Mouse (Mus musculus): Measurements from ENCODE around the gene Atad3a.

Atad3a gene

DNA sequence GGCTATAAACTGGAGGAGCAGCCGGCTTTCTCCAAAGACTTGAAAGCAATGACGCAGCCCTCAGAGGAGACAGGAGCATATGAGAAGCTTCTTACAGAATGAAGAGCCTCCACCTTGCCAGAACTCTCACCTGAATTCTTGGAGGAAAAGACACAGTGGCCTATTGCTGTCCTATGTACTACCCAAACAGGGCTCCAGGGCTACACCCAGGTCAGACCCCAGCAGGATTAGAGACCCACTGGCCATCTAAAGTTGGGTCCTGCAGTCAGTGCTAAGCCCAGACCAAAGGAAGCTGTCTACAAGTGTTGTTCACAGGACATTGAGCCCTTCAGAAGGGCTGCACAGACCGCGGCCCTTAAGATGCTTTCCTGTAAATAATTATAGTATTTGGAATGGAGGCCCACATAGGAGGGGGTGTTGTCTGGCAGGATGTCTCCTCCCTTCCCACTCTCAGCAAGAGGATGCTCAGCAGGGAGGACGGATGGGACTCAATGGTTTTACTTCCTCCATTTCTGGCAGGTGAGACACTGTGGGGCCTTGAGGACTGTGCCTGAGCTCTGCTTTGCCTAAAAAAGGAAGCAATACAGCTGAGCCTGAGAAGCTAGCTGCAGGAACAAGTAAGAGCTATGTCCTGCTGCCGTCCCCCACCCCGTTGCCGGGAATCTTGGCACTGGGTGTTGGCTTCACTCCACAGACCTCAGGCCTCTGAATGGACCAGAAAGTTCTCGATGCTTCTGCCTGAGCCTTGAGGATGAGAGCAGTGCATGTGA is 14.3 kb upstream of the Atad3a start:
- DNase-seq, result peak; percentile 59 to 60

- peak; percentile 83 to 87 for DNase-seq
Observed at GRCm38 (mm10) chr4:155774280-155774754, 13.4 kb upstream of the Atad3a start, which contains the start of gene Vwa1. Gene Vwa1, minus strand, starts transcription at chr4:155774698.

GRCm38 (mm10) chr4:155773335-155774078 is 12.6 kb upstream of the Atad3a start:
- peak in 1 of 2 experiments; percentile 7 for DNase-seq

- DNase-seq, result peak in 1 of 2 experiments; percentile 9
Observed at GRCm38 (mm10) chr4:155772786-155773185, 11.9 kb upstream of the Atad3a start.

DNA sequence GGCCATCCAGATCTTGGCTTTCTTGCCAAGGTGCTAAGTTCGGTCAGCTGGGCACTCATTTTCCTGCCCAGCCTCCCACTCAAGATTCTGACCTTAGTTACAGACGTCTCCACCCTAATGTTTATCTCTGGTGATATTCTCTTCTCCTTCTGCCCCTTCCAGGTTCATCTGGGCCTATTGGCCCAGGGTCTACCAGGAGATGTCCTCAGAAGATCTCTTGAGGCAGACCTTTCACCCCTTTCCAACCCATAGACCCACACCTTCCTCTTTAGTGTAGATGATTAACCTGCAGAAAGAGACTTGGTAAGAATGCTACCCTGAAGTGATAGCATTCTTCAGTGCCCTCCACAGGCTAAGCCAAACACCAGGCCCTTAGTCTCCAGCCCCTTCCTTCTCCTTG is 10.8 kb upstream of the Atad3a start:
- no peak for DNase-seq

DNA sequence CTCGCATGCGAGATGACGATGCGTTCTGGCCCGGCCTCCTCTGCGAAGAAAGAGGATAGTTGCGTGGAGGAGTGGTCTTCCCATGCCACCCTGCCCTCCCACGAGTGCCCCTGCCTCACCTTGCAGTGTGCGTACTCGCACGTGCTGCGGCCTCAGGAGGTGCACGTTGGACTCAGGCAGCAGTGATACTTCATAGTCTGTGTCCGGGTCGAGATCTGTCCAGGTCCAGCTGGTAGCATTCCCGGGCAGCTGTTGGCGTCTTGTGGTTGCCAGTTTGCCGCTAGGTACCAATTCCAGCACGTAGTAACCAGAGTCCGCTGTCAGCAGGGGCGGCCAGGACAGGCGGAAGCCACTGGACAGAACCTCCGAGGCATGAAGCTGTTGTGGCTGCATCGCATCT is 9.7 kb upstream of the Atad3a start:
- DNase-seq, result no peak

DNA sequence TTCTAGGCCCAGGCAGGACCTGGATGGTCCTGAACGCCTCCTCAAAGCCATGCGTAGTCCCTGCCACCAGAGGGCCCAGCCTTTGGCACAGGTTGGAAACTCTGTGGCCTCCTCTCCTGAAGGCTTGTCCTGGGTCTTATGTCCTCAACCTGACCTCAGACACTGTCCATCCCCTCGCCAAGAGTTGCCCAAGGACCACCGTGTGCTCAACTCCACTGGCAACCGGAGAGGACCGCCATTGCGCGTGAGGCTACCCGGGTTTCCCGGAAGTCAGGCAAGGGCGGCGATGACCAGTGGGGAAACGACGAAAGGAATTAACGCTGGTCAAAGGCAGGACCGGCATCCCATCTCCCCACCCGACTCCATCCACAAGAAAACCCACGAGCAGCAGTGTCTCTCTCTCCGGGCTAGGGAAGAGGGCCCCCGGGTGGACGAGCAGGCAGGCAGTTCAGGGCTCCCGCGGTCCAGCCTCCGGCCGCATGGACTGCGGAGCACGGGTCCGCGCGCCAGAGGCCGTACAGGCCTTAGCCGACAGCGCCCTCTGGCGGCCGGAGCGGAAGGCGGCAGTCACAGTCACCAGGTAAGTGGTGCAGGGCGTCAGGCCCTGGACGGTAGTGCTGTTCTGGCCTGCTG is 9.1 kb upstream of the Atad3a start:
- peak; percentile 96 for DNase-seq

DNA sequence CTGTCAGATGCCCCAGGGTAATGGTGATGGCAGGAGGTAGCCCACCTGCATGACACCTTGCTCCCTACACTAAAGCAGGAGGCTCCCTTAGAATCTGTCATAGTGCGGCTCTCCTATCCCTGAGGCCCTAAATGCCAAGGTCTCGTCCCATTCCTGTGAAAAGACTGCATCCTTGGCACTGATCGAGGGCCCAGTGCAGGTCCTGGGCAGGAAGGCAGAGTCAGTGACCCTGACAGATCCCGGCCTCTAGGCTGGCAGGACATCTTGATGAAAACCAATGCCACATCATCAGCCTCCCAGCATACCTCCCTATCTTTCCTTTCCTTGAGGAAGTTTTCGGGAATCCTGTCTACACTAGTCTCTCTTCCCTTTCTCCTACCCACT is 8.6 kb upstream of the Atad3a start:
- no peak for DNase-seq

DNA sequence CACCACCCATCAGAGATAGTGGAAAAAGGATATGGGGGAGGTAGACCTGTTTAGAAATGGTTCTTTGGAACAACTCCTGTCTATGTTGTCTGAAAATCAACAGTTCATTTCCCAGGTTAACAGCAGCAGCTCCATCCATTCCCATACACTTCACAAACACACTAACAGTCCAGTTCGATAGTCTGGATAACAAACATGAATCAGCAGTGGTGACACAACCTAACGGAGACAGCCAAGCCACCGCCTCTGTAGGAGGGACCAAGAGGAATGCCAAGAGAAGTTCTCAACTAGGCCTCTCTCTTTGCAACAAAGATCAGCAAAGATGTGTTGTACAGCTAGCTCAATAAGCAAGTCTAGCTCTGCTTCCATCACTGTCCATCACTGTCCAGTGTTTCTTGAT is 1.5 kb upstream of the Atad3a start:
- no peak for DNase-seq

DNA sequence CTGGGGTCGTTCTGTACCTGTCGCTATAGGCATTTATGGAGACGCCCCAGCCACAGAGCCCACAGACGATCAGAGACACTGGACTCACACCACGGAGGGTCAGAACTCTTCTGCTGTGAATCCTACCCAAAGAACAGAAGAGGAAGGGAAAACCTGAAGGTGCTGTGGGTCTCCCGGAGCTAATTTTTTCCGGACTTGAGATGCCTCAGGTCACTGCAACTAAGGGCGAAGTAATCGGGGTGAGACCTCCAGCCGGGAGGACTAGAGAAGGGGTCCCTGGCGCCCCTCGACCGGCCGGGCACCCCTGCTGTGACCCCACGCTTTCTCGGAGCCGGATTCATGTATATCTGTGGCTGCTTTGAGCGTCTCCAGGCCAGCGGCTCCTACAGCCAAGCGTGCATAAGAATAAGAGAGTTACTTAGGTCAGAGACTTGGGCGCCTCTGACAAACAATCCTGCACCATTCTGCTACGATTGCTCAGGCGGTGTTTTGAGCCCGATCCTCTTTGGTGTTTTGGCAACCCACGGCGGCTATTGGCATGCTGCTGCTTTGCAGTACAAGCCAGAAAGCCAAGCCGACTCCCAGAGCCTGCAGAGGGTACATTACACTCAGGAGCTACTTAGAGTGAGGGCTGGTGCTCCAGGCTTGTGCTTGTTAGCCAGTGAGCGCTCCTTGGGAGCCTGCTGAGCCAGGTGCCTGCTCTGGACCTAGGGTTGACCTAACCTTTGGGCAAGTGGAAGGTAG is 635 bp upstream of the Atad3a start:
- no peak for DNase-seq

GRCm38 (mm10) chr4:155759862-155760612 is 856 bp downstream of the Atad3a start:
- DNase-seq, result peak; percentile 33

GRCm38 (mm10) chr4:155757011-155757410 is 3.9 kb downstream of the Atad3a start:
- DNase-seq, result no peak

DNA sequence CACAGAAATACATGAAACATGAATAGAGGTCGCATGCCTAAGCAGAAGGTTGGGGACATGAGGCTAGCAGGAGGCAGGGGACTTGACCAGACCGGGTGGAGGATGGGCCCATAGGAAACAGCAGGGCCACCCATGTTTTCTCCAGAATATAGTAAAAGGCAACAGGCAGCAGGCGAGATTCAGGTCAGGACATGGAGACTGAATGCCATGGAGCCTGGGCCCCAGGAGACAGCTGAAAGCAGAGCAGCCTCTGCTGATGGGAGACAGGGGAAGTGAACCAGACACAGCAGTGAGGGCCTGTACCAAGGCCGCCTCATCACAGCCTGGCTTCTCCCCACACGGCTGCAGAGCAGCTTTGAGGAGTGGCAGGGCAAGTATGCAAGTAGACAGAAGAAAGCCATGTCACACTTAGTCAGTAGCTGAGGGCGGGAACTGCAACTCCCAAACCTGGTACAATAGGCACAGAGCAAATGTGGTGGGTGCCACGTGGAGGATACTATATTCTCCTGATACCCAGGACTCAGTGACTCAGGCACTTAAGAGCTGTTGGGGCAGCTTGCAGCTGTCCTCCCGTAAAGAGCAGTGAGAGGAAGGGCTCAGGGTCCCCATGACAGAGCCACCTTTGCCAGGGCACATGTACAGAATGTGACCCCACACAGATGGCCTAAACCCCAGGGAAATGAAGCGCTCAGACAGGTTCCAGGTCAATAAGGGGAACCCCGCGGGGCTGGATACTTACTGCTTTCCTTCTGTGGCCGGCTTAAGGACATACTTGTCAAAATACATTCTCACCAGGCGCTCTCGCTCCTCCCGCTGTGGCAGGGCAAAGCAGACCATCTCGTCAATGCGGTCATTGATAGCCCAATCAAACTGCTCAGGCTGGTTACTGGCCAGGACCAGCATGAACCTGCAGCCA is 14.1 kb downstream of the Atad3a start:
- DNase-seq, result peak; percentile 53 to 63

DNA sequence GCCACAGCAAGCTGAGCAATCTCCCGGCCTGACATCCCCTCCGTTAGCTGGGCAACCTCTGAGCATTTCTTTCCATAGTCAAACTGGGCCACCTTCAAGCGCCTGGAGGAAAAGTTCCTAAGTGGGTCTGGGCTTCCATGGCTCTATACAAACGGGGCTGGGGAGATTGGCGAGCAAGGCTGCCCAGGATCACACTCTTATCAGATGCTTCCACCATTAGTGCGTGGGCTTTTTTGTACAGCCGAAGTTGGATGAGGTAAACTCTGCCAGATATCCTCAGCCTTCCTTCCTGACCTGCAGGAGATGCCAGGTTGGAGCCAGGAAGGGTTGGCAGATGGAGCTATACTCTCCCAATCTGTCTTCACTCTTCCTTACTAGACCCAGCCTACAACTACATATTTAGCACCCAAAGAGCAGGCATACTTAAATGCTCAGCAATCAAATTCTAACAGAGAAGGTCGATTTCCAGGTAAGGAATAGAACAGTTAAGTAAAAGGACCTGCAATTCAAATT is 14.8 kb downstream of the Atad3a start:
- peak; percentile 74 to 77 for DNase-seq

GRCm38 (mm10) chr4:155745136-155745535 is 15.8 kb downstream of the Atad3a start:
- DNase-seq, result no peak

DNA sequence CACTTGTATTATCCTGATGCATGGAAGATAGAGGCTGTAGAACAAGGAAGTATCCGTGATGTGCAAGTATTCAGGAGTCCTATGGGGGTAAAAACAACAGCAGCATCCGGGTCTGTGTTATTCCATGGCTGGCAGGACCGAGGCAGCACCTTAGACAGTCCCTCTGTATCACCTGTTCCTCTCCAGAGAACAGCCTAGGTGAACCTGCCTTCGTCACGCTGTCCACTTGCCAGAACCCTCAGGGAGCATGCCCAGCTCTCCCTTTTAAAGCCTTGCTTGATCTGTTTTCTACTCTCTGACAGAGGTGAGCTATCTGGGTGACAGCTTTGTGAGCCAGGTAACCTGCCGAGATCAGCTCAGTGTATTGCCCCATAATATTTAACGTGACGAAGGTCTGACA is 16.4 kb downstream of the Atad3a start:
- peak; percentile 55 to 60 for DNase-seq

DNA sequence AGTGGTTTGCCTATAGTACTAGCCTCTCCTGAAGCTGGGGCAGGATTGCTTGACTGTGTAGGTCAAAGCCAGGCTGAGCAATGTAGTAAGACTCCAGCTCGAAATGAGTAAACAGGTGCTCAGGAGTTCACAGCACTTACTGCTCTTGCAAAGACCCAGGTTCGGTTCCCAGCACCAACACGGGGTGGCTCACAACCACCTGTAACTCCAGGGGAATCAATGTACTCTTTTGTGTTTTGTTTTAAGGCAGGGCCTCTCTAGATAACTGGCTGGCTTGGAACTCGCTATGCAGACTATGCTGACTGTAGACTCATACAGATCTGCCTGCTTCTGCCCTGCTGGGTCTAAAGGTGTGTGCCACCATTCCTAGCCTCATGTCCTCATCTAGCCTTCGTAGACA is 18.2 kb downstream of the Atad3a start:
- DNase-seq, result no peak

DNA sequence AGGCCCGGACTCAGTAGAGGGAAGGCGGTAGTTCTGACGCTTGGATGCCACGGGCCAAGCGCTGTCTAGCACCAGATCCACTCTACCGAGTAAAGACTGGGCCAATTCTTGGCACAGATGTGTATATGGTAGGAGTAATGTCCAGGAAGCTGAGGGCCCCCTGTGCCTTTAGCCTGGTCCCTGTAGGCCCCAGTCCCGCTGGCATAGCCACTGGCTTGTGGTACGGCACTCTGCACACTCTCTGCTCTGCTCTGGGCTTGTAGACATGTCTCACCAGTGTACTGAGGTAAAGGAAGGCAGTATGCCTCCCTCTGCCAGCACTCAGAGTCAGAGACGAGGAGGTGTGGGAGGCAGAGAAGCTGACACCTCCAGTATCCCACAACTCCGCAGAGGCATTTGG is 20.2 kb downstream of the Atad3a start:
- peak in 1 of 2 experiments; percentile 28 for DNase-seq

- peak; percentile 74 to 79 for DNase-seq
Observed at GRCm38 (mm10) chr4:155739741-155740636, 20.9 kb downstream of the Atad3a start.

DNA sequence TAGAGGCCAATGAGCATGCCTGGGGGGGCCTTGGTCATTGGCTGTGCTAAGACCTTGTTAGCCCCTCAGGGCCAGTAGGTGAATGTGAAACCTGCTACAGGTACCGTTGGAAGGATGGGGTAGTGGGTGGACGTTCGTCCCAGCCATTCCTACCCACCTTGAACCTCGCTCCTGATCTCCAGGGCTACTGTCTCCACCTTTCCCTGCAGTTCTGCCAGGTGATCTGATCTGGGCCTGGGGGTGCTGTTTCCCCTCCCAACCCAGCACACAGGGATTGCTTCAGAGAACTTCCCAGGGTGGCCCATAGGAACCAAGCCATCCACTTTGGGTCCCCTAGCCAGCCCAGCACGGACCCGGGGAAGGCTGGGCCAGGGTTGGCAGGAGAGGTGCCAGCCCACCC is 21.7 kb downstream of the Atad3a start:
- peak in 1 of 2 experiments; percentile 22 for DNase-seq
